Mouse (Mus musculus) monocyte, adult 2 months (primary cell): ENCODE measurements around the gene Gpbp1l1.

Experiments
- DNase-seq, 2 experiments: peaks; one replicate each; pipeline ENCODE4 v3.0.0; 2022; ENCODE audit warnings: low spot score in 2 of 2, low read depth in 1 of 2

Gene Gpbp1l1

GRCm38 (mm10) chr4:116635197-116635596 lies 77.7 kb downstream of the Gpbp1l1 start:
- DNase-seq = no peak

- no peak for DNase-seq
Measured at GRCm38 (mm10) chr4:116638821-116639220, 81.4 kb downstream of the Gpbp1l1 start.

- no peak for DNase-seq
Measured at GRCm38 (mm10) chr4:116642071-116642470, 84.6 kb downstream of the Gpbp1l1 start.
